Mouse (Mus musculus) T-helper 17 cell (primary cell): Measurements from ENCODE around the gene Slc25a48.

Experiments used
- in situ Hi-C, 2 experiments: fragments of 300-600 bp; cut with MboI, MseI; formaldehyde crosslinking; loops; 1 replicate in 1 of 2; 2 replicates in 1 of 2; pipeline ENCODE4 v1.15.1; 2025; ENCODE audit warnings: high pct_unique_total_duplicates in 2 of 2

The Slc25a48 gene

DNA sequence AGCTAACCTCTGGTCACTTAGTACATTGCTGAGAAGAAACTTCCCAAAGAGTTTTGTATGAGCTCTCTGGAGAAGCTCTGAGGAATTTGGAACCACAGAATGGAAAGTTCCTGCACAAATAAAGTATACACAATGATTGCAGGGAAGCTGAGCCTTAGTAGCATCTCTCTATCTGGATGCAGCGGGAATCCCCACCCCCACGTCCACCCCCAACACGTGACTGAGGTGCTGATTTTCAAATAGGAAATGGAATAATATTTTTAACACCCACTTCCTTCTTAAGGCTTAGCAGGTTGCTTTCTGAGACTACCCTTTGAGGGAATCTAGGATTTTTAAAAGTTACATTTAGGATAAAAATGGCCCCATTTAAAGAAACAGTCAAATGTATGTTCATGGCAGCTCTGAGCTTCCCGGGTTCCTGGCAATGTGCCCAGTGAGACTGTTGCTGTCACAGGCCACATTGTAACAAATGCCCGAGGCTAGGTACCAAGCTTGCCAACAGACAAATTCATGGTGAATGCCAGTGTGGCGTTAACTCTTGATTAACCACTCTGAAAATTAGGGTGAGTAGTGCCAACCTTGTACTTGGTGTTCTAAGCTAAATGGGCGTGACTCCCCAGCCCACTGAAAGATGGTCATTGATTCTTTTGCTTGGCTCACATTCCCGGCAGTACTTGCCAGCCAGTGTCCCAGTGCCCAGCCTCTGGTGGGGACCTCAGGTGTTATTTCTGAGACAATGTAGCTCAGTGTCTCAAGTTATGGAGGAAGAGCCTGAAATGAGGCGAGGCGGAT, 11.3 kb downstream of the Slc25a48 start:
- in situ Hi-C loops = loop anchor here in 1 of 2 experiments (25.0 kb wide), 1 partner anchor 813 kb away; no protein-coding TSS in a partner anchor

- in situ Hi-C loops = loop anchor here in 1 of 2 experiments (25.0 kb wide), 1 partner anchor 812 kb away; no protein-coding TSS in a partner anchor
Measured at GRCm38 (mm10) chr13:56450035-56450434, 11.9 kb downstream of the Slc25a48 start.

DNA sequence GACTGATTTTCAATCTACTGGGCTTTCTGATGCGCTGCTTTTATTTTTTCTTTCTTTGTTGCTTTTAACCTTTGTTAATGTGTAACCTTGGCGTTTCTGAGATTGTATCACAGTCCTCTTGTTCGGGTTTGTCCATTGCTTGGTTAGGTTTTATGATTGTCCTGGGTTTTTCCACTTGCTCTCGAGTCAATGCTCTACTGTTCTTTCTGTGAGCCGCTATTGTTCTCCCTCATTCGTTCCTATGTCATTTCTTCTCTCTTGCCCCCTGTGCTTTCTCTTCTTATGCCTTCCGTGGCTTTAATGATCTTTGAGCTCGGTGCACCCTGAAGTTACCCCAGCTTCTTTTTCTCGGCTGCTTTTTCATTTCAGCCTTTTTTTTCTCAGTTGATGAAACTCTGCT, 19.8 kb downstream of the Slc25a48 start:
- in situ Hi-C loops = loop anchor here (5.0 to 25.0 kb wide), 2 partner anchors 804 to 809 kb away; no protein-coding TSS in a partner anchor

DNA sequence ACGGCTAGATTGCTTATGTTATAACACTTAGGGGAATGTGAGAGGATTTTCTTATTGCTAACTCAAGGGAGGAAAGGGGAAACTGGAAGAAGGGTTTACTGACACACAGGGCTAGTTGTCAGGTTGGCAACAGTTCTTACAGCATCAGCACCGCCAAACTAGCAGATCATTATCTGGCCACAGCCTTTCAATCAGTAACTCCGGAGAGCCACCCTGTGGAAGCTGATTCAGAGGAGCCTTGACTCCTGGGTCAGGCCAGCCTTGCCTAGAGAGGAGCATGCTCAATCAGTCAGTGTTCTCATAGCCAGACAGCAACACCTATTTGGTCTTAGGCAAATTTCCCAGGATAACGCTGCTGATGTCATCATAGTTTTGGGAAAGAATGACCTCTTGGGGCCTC, 23.3 kb downstream of the Slc25a48 start:
- in situ Hi-C loops = loop anchor here in 1 of 2 experiments (25.0 kb wide), 1 partner anchor 801 kb away; no protein-coding TSS in a partner anchor

- in situ Hi-C loops = loop anchor here in 1 of 2 experiments (25.0 kb wide), 1 partner anchor 800 kb away; no protein-coding TSS in a partner anchor
Measured at GRCm38 (mm10) chr13:56462791-56463190, 24.6 kb downstream of the Slc25a48 start.

DNA sequence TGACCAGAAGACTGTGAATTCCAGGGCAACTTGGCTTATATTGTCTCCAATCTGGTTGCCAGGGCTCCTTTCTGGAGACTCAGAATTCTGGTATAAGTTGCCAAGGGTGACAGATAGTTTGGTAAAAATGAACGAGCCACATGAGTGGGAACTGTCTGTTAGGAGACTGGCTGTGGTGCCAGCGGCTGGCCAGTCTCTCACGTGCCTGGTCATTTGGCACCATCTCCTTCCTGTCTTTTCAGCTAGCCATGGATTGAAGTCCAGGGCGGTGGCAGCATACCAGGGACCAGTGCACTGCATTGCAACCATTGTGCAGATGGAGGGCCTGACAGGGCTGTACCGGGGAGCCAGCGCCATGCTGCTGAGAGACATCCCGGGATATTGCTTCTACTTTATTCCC, 25.1 kb downstream of the Slc25a48 start:
- in situ Hi-C loops = loop anchor here in 1 of 2 experiments (25.0 kb wide), 1 partner anchor 799 kb away; no protein-coding TSS in a partner anchor

GRCm38 (mm10) chr13:56463750-56464149, 25.6 kb downstream of the Slc25a48 start:
- in situ Hi-C loops = loop anchor here in 1 of 2 experiments (25.0 kb wide), 1 partner anchor 799 kb away; no protein-coding TSS in a partner anchor

- in situ Hi-C loops = loop anchor here in 1 of 2 experiments (25.0 kb wide), 1 partner anchor 795 kb away; no protein-coding TSS in a partner anchor
Measured at GRCm38 (mm10) chr13:56467786-56468185, 29.6 kb downstream of the Slc25a48 start.

GRCm38 (mm10) chr13:56468536-56468935, 30.4 kb downstream of the Slc25a48 start:
- in situ Hi-C loops = loop anchor here in 1 of 2 experiments (25.0 kb wide), 1 partner anchor 794 kb away; no protein-coding TSS in a partner anchor

- in situ Hi-C loops = loop anchor here (5.0 to 25.0 kb wide), 4 partner anchors 96 to 791 kb away; no protein-coding TSS in a partner anchor
Measured at GRCm38 (mm10) chr13:56471211-56471610, 33.1 kb downstream of the Slc25a48 start.

DNA sequence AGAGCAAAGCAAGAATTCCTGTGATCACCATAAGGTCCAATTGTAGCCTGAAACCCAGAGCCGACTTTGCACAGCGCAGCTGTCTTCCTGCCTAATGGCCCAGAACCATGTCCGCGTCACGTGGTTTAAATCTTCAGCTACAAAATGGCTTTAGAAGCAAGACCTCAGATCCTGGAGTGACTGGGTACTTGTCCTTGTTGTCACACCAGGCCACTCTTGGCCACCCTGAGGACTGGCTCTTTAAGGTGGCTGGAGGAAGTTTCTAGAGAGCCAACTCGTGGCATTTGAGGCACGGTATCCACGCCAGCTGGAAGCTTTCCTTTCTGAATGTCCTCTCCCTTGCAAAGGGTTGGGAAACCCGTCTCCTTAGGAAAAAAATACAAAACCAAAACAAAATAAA, 33.8 kb downstream of the Slc25a48 start:
- in situ Hi-C loops = loop anchor here (5.0 to 25.0 kb wide), 4 partner anchors 95 to 790 kb away; no protein-coding TSS in a partner anchor

DNA sequence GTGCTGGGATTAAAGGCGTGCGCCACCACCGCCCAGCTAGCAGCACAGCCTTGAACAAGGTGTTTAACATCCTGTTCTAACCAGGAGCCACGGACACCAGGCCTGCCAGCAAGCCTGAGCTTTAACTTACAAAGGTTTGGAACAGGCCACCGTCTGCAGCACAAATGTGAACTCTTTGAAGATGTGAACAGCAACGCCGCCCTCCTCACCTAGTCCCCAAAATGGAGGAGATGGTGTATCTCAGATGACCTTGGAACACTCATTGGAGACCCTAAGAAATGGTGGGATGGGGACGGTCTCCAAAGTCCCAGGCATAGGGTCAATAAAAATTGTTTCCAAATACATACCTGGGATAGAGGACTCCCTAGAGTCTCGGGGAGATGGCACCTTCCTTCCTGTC, 34.5 kb downstream of the Slc25a48 start:
- in situ Hi-C loops = loop anchor here (5.0 to 25.0 kb wide), 4 partner anchors 95 to 790 kb away; no protein-coding TSS in a partner anchor

GRCm38 (mm10) chr13:56475363-56475762, 37.2 kb downstream of the Slc25a48 start:
- in situ Hi-C loops = loop anchor here in 1 of 2 experiments (5.0 kb wide), 2 partner anchors 77 to 1637 kb away; partner anchors contain the start of gene Klhl3

GRCm38 (mm10) chr13:56476790-56477189, 38.6 kb downstream of the Slc25a48 start:
- in situ Hi-C loops = loop anchor here in 1 of 2 experiments (5.0 kb wide), 2 partner anchors 76 to 1636 kb away; partner anchors contain the start of gene Klhl3

- in situ Hi-C loops = loop anchor here in 1 of 2 experiments (5.0 kb wide), 2 partner anchors 75 to 1635 kb away; partner anchors contain the start of gene Klhl3
Measured at GRCm38 (mm10) chr13:56477271-56477670, 39.1 kb downstream of the Slc25a48 start.

DNA sequence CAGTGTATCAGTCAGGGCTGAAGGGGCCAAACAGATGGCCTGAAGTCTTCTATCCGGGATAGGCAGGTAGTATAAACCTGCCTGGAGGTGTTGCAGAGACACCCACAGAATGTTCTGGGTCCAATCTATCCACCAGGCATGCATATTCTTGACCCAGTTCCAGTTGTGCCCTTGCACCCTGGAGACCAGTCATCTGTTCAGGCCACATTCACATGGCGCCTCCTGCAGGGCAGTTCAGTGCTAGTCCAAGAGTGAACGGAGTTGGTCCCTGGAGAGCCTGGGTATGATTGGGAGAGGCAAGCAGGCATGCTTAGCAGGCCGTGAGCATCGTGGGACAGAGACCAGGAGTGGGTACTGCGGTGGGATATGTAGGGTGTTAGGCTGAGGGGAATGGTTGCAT, 39.9 kb downstream of the Slc25a48 start:
- in situ Hi-C loops = loop anchor here in 1 of 2 experiments (5.0 kb wide), 2 partner anchors 74 to 1634 kb away; partner anchors contain the start of gene Klhl3

DNA sequence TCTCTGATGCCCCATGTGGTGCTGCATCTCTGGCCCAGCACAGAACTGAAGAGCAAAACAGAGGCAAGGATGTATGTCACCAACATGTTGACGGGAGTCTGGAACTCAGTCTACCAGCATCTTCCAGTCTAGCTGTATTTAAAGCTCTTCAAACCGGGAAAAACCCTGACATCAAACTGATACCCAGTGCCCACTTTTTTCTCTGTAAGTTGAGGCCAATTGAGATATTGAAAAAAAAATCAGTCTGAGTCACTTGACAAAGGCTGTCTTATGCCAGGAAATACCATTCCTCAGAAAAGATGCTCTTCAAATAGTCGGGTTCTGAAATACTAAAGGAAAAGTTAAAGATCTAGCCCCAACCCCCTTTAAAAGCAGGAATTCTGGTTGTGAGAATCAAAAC, 44.0 kb downstream of the Slc25a48 start, which contains the start of gene Il9:
TSS of gene Il9 (minus strand) at position 101 of the 400 bp plus-strand sequence.
- in situ Hi-C loops = loop anchor here in 1 of 2 experiments (10.0 kb wide), 1 partner anchor 1883 kb away; no protein-coding TSS in a partner anchor

GRCm38 (mm10) chr13:56488012-56488411, 49.9 kb downstream of the Slc25a48 start:
- in situ Hi-C loops = loop anchor here in 1 of 2 experiments (10.0 kb wide), 1 partner anchor 1877 kb away; no protein-coding TSS in a partner anchor

- in situ Hi-C loops = no loop called here
Measured at GRCm38 (mm10) chr13:56494440-56494839, 56.3 kb downstream of the Slc25a48 start.

DNA sequence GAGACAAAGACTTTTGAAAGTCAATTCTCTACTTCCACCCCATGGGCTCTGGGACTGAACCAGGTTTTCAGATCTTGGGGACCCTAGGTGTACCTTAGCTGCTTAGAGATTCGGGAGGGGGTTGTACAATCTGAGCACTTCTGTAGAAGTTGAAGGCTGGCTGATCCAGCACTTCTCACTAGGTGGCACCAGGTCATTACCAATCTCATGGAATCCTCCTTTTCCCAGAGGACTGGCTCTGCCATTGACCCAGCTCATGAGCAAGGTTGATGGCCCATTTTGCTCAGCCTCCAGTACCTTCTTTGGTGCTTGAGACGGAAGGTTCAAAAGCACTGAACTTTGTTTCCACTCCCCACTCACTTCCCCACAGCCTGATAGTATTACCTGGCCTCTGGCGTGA, 62.0 kb downstream of the Slc25a48 start:
- in situ Hi-C loops = no loop called here

- in situ Hi-C loops = no loop called here
Measured at GRCm38 (mm10) chr13:56500636-56501035, 62.5 kb downstream of the Slc25a48 start.
